Mouse (Mus musculus) brain, embryonic 18.5 days (tissue): ENCODE data around the gene Cideb.

Experiments
- DNase-seq: peaks from one replicate; pipeline ENCODE4 v3.0.0-alpha.2; 2012; ENCODE audit warnings: low read depth, low spot score

Gene Cideb

DNA sequence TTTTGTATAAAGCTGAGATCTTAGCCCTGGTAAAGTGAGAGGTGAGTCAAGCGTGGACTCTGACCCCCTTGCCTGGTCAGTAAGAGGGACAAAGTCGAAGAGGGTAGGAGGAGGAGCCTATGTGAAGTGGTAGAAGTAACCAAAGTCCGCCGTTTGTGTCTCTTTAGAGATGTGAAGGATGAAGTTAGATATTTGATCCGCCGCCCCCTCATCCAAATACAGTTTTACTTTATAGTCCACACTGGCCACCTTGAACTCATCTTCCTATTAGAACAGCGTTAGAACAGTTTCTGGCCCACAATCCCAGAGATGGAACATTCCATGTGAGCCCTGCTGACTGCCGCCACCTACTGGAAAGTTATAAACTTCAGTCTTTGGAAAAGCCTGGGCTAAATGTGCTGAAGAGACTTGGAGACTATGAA, at the start of gene Cideb:
Cideb (minus strand) TSS at position 96 of the 422 bp plus-strand sequence.
- DNase-seq = no peak

DNA sequence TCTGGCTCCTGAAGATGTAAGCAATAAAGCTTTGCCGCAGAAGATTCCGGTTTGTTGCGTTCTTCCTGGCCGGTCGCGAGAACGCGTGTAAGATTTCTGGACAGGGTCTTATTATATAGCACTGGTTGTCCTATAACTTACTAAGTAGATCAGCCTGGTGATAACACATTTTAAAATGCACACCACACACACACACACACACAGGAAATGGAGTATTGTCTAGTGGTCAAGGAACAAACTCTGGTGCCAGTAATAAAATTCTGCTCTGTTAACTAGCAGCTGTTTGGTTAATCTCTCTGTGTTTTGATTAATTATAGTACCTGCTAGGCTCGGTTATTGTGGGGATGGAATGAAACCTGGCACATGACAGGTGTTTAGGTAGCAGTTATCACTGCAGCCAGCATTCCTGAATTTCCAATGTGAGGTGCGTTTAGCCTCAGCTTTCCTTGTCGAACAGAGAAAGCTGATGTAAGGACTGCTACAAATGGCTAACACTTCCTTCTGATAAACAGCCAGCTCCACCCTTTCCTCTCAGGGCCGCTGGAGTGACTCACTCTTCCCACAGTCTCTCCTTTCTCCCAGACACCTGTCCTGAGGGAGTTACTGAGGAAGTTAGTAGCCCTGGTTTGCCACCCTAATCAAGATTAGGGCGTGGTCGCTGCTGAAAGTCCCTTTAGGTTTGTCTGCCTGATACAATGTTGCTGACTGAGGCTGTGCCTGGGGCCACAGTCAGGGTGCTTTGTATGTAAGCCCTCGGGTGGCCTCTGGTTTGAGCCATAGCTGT, 37.3 kb upstream of the Cideb start:
- no peak for DNase-seq

DNA sequence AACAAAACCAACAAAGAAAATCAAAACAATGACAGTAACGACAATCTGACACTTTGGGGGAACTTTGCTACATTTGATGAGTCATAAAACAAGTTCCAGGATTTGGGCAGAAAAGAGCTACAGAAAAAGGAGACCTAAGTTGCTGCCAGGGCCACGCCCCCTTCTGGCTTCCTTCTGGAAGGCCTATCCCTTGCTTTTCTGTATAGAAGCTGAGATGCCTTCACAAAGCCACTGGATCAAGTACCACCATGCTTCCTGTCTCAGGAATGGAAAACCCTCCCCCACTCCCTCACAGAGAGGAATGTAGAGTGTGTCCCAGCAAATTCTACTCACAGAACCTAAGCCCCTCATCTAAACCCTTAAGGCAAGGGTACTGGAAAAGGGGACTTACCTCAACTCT, 35.7 kb upstream of the Cideb start:
- DNase-seq = no peak

DNA sequence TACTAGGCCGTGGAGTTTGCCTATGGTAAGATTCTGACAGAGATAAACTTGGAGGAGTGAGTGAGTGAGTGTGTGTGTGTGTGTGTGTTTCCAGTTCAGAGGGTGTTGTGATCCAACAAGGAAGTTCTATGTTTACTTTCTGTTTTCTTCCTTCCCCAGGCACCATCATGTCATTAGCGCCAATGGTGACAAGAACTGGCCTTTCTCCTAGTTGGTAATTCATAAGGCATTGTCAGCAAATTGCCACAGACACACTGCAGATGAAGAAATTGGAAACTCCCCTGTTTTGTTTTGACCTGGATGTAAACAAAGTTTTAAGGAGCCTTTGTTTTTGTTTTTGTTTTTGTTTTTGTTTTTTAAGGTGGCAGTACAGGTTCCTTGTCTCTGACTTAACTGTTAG, 35.2 kb upstream of the Cideb start:
- no peak for DNase-seq

DNA sequence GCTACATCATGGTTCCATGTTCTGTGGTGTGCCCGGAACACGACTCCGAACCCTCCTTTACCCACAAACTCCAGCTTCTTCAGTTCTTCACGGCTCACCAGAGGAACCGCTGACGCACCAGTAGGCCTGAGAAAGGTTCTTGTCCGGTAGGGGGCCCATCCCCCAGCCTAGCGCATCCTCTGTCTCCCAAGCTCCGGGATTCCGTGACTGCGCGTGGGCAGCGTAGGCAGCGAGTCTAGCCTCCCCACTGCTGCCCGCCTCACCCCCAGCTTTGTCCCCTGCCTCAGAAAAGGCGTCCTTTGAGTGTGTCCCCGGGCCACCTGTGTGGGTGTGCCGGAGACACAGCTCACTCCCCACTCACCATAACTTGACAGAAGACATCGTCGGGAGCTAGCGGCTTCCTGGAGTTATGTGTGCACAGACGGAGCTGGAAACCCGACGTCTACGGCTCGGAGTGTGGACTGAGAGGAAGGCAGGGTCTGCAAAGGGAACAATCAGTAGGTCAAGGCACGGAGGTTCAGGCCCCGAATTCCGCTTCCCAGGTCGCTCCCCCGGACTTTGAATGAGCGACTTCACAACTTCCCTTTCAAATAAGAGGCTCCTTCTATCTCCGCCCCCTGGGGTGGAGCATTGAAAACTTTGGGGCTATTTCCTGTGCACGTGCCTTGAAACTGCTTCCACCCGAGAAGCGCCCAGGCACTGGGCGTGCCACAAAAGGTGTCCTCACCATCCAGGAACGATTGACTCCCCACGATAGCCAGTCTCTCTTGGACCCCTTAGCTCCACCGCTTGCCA, 30.2 kb upstream of the Cideb start, which contains the start of gene Ripk3:
Ripk3 (minus strand) TSS at position 610 of the 795 bp plus-strand sequence.
- no peak for DNase-seq

DNA sequence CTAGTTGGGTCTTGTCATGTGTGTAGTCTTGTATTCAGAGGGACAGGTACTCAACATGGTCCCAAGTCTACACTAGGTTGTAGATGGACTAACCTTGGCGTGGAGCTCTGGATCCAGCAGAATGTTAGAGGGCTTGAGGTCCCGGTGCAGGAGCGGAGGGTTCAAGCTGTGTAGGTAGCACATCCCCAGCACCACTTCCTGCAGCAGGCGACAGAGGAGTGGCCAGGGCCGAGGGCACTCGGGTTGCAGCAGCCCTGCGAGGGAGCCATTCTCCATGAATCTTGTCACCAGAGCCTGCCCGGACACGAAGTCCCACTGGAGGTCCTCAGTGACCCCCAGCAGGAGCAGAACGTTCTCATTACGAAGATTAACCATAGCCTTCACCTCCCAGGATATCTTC, 29.5 kb upstream of the Cideb start:
- no peak for DNase-seq

DNA sequence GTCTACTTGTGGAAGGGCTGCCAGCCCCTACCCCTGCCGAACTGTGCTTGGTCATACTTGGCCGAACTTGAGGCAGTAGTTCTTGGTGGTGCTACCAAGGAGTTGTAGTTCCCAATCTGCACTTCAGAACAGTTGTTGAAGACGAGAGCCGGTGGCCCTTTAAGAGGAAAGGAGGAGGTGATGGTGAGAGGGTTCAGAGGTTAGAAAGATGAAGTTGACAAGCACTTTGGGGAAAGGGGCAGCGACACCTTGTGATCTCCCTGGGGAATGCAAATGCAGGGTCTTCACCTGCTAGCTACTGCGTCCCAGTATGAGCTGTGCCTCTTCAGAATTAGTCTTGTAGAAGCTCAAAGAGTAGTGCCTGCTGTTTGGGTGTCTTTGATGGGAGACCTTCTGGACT, 26.9 kb upstream of the Cideb start:
- no peak for DNase-seq

DNA sequence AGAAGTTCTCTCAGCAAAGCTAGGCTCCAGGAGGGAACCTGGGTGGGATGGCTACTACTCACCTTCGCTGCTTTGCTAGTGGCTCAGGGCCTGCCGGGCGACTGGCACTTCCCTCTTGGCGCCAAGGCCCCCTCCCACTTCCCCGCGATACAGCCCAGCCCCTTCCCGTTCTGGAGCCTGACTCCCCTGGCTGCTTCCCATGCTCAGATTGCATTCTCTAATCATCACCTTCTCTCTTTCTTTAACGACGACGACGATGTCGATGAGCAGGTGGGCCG, 25.6 kb upstream of the Cideb start, which contains the start of gene Adcy4:
Adcy4 (minus strand) TSS at position 138 of the 278 bp plus-strand sequence.
- no peak for DNase-seq

DNA sequence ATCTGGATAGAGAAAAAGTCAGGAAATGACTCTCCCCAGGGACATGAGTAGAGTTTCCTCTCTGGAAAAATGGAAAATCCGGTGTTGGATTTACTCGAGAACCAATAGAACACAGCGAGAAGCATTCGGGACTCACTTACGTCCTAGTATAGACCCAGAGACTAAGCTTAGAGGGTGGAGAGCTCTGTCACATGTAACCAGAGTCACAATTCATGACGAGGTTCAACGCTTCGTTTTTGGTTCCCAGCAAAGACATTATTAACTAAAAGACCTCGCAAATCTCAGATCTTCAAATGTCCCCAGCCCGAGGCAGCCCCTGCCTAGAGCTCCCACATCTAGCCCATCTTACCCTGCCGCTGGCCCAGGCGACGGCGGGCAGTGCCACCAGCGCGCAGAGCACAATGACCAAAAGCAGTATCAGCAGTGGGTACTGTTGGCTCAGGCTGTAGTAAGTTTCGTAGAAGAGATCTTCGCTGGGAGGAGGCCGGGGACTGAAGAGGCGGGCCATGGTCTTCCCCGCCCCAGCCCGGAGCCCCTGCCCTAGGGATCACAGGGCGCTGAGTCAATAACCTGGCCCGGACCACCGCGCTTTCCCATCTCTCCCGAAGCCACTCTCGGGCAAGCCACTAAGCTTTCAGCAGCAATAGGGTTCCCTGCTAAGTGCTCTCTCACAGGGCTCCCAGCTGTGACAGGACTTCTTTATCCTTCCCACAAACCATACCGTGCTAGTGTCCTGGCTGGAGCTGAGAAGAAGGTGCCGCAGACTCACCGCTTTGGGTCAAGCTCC, 25.1 kb upstream of the Cideb start:
- no peak for DNase-seq

DNA sequence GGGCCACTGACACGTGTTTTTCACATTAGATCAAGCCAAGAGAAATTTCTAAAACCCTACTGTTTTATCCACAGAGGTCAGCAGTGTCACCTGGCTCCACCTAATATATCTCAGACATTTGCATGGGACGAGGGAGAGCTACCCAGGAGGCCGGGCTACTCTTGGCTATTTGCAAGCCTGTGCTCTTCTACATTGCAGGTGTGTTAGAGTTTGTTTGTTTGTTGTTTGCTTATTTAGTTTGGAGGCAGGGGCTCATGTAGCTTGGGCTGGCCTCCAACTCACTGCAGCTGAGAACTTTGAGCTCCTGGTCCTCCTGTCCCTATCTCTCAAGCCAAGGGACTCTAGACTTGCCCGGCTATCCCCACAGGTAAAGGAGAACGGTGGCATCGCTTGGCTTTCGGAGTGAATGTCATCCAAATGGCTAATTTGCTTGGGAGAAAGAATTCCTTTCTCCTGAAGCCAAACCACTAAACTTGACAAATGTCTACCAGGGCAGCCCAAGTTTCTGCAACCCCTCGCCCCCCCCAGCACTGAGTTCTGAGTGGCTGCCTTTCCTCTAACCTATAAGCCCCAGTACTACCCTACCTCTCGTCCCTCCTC, 24.2 kb upstream of the Cideb start:
- DNase-seq = no peak

DNA sequence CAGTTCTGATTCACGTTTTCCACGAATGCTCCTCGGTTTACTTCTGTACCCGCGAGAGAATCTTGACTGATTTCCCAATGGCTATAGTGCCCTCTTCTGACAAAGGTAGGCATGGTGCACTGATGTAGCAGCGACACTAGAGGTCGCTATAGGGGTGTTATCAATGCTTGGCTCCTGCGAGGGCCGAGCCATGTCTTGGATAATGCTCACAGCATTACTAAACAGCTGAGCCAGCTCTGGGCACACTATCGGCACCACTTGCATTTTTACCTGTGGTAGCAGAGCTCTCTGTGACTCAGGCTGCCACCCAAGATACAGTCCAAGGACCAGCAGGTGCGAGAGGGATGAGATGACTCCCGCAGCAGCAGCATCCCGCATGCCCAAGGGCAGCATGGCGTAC, 23.1 kb upstream of the Cideb start:
- no peak for DNase-seq

DNA sequence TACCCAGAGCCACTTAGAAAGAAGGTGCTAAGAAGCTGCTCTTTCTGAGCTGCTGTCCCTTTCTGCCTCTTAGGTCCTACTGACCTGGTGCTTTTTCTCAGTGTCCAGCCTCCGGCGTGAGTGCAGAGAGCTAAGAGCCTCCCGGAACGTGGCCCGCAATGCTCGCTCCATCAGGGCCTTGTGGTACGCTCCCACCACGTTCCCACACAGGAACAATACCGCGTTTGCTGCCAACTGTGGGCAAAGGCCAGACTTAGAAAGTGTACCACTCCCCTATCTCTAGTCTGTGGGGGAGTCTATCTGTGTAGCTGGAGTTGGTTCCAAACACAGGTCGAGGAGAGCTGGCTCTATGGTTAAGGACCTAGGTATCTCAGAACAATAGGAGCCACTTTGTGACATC, 22.5 kb upstream of the Cideb start:
- no peak for DNase-seq

DNA sequence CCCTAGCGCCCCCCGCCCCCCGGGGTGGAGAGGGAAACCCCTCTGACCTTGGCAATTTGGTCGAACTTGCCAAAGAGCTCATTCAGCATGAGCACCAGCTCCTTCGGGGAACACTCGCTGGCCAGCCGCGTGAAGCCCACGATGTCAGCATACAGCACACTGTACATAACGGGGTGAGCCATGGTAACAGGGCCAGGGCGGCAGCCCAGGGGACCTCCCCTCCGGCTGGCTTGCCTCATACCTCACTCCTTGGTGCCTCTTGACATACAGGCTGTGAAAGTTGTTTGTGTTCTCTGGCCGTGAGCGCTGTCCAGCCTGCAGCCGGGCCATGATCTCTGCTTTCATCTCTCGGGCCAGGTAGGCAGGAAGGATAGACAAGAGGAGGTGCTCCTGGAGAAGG, 21.4 kb upstream of the Cideb start:
- no peak for DNase-seq

DNA sequence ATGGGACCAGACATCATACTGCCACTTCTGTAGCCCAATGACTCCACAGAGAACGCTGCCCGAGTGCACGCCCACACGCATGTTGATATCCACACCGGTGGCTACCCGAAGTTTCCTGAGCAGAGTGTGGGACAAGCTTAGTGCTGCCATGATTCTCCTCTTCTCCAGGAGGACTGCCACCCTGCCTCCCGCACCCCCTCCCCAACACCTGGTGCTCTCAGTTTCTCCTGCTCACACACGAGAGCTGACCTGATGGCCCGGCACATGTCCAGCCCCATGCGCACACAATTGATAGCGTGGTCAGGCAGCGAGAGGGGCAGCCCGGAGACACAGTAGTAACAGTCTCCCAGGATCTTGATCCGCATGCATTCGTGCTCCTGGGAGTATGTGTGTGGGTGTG, 20.4 kb upstream of the Cideb start:
- no peak for DNase-seq

DNA sequence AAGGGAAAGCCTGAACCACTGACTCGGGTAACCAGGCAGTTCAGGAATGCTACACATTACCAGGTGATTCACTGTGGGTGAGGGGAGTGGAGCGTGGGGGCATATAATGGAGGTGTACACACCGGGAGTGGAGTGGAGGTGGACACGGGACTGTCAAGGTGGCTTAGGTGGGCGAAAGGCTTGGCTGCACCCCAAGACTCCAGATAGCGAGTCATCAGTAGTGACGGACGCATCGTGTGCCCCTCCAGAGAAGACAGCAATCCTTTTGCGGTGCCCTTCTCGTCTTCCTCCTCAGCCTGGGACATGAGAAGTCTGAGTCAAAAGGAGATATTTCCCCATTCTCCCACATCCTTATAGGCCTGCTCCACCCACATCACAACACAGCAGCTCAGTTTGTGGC, 19.5 kb upstream of the Cideb start:
- DNase-seq = no peak

DNA sequence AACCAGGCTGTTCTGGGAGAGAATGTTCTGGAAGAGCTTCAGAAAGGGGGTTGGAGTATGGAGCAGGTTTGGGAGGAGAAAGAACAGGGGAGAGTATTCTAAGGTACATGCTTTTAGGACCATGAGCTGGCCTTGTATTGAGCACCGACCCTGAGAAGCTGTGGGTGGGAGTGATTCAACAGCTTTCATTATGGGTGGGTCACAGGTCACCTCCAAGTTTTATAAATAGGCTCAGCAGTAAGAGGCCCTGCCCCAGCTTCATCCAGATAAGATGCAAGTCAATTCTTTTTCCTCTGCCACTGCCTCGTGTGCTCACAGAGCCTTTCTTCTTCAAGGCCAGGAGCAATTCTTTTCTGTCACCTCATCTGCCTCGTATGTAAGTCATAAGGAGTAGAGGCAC, 18.9 kb upstream of the Cideb start:
- no peak for DNase-seq

DNA sequence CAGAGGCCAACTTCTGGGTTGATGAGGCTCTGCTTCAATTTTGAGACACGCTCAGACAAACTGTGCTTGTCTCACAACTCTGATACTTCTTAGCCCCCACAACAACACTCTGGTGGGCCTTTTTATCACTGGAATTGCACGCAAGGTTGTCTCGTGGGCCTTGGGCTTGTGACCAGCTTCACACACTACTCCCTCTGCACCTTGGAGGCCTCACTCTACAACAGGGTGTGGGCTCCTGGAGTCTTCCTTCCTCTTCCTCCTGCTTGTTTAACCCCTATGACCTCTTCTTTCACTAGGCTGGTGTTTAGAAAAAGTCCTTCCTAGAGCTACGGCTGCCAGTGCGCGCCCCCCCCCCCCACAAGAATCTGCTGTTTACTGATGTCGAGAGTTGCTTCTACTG, 18.5 kb upstream of the Cideb start:
- DNase-seq = no peak

DNA sequence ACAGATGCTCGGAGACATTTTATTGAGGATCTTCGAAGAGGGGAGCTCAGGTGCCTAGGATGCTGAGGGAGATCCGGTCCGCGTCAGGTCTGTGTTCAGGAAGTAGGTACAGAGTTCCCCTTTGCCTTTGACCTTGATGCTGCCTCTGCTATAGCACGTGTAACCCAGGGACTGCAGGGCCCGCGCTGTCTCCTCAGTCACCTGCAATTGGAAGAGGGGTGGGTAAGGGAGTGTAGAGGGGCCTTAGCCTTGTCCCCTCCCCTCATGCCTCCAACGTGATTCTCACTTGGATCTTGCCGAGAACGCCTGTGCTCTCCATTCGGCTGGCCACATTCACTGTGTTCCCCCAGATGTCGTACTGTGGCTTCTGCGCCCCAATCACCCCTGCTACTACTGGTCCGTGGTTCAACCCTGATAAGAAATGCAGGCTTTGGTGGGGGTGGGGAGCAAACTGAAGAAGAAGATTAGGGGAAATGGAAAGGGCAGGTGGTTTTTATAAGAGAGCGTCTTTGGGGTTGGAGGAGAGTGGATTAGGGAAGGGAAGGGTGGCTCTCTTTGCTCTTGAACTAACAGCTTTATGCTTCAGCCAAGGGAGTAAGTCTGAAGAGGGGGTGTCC, 10.9 kb upstream of the Cideb start:
- no peak for DNase-seq

DNA sequence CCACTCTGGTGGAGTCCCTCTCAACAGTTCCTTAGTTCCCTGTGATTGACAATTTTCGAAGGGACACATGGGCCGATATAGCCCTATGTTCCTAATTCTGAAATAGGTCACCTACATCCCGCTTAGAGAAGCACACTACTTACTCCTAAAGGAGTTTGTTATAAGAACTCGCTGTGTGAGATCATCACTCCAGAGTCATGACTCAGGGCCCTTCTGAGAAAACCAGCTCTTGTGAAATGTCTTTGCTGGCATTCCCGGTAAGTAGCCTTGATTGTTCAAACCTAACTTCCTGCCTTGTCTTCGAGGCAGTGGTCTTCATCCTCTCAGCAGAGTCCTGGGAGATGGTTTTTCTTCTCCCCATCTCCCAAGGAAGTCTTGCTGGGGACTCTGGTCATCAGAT, 10.3 kb upstream of the Cideb start:
- DNase-seq = no peak

DNA sequence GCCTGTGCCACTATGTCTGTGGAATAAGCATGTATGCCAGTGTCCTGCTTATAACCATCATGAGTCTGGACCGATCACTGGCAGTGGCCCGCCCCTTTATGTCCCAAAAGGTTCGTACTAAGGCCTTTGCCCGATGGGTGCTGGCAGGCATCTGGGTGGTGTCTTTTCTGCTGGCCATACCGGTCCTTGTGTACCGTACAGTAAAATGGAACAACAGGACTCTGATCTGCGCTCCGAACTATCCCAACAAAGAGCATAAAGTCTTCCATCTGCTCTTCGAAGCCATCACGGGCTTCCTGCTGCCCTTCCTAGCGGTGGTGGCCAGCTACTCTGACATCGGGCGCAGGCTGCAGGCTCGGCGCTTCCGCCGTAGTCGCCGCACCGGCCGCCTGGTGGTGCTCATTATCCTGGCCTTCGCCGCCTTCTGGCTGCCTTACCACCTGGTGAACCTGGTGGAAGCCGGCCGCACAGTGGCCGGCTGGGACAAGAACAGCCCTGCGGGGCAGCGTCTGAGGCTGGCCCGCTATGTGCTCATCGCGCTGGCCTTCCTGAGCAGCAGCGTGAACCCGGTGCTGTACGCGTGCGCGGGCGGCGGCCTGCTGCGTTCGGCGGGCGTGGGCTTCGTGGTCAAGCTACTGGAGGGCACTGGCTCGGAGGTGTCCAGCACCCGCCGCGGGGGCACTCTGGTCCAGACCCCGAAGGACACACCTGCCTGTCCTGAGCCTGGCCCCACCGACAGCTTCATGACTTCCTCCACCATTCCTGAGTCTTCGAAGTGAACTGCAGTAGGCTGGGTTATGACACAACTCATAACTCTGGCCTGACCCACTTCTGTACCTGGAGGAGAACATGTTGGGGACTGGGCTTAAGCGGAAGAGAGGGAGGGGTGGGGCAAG, 9.5 kb upstream of the Cideb start:
- DNase-seq = no peak

DNA sequence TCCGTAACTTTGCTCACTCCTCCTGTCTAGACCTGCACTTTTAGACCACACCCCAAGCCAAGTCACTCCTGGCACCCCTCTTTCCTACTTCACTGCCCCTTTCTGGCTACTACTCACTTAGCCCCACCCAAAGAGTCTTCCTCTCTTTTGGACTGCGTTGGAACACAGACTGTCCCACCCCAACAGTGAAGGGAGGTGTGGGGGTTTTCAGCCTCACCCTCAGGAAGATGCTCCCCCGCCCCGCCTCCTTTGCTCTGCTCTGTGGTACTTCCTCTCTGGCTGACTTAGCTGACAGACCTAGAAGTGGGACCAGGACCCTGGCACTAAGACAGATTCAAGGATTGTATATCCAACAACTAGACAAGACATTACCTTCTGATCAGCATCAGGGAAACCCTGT, 7.4 kb upstream of the Cideb start, which contains the start of gene Ltb4r1:
Ltb4r1 (plus strand) TSS at position 267 of the 400 bp plus-strand sequence.
- no peak for DNase-seq
